Mouse (Mus musculus) hematopoietic stem cell, adult 5-6 weeks (primary cell): ENCODE data around the gene Cep44. TPM values are rescaled to one million over a fixed set of nuclear protein-coding genes. Genes with fewer than 3 reads are reported as not detected.

Source experiments
- ATAC-seq, 2 experiments: fragments of 125-278 bp in 1 of 2; replicated peaks in 1 of 2; 2 replicates each; pipeline ENCODE4 v1.8.0; 2016 to 2017; ENCODE audit warnings: inconsistent platforms in 2 of 2, mild to moderate bottlenecking in 2 of 2, moderate number of reproducible peaks in 2 of 2, low read depth in 1 of 2, moderate TSS enrichment in 1 of 2; ENCODE audit not compliant: low FRiP score in 2 of 2, poor library complexity in 2 of 2, severe bottlenecking in 2 of 2, insufficient read depth in 1 of 2, low TSS enrichment in 1 of 2
- total RNA-seq: library from RNA; stranded (forward); fragments of 172-1452, 232-1000 nt; gene quantifications from 2 replicates; pipeline ENCODE4 v1.2.3, GENCODE M21; 2017

The Cep44 gene
- total RNA-seq, result 39.8 and 57.7 TPM in 2 replicates

- peak; percentile 60 to 75 for ATAC-seq
These were observed at the start of gene Cep44, which contains the start of gene Fbxo8 for GRCm38 (mm10) chr8:56550558-56551360. Cep44 (minus strand) TSS chr8:56551047. Fbxo8 (plus strand) TSS chr8:56551090.

DNA sequence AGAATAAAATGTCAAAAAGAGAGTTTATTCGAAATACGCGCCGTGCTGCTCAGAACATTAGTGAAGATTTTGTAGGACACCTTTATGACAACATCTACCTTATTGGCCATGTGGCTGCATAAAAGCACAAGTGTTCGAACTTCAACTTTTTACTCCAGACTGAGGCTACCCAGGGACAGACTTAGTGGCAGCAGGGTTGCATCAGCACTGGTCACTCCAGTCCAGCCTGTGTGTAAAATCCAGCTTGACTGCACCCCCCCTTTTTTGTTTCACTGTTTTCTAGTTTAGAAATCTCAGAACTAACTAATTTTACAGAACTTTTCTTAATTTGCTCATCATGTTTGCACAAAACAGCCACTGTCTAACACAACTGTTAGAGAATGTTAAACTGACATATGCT is 40.7 kb upstream of the Cep44 start:
- no peak for ATAC-seq

- ATAC-seq, result no peak
These were observed 40.2 kb upstream of the Cep44 start for GRCm38 (mm10) chr8:56591084-56591483.

- no peak for ATAC-seq
These were observed 38.2 kb upstream of the Cep44 start for GRCm38 (mm10) chr8:56589004-56589403.

- no peak for ATAC-seq
These were observed 32.0 kb upstream of the Cep44 start for GRCm38 (mm10) chr8:56582841-56583240.

DNA sequence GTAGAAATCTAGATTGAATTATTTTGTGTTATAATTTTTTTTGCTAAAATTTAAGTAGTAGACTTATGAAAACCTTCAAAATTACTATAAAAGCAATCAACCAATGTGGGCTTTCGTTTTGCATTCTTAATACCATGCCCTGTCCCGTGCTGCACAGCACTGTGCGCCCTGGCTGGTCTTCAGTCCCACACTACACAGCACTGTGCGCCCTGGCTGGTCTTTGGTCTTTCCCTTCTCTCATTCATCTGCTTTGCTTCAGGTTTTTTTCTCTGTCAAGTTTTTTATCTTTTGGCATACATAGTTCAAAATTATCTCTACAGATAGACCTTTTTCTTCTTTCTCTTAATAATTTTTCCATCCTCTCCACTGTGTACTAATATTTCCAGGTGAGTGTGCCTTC is 30.1 kb upstream of the Cep44 start:
- no peak for ATAC-seq

DNA sequence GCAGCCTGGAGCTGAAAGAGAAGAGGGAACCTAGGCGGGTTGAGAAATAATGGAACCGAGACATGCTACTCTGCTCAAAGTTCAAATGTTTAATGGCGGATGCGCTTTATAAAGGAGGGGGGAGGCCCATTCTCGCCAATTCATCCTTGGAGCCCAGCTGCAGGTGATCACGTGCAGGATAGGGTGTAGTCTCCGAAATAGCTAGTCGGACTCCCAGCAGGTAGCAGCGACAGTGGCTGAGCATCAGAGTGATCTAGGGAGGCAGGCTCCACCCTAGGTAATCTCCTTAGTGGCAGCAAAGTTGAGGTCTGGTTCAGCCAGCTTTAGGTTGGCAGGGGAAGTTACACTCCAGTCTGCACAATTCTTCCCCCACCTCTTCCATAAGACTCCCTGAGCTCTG is 16.0 kb upstream of the Cep44 start:
- ATAC-seq, result no peak

- ATAC-seq, result no peak
These were observed 13.7 kb upstream of the Cep44 start for GRCm38 (mm10) chr8:56564399-56565047.

DNA sequence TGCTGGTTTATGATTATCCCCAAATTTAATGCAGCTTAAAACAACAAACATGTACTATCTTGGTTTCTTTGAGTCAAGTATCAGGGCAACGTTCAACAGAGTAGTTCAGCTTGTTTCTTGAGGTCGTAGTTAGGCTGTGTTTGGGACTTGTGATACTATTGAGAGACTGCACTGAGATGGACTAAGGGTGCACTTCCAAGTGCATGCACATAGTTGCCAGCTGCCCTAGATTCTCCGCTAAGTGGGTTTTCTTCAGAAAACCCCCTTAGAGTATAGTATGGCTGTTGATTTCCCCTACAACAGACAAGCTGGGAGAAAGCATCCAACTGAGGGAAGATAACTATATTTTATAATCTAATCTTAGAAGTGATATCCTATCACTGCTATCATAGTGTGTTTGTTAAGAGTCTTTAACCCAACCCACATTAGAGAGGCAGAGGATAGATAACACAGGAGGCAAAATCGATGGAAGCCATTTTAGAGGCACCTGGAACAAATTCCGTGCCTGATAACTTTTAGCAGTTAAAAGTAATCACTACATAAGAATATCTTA is 1.8 kb upstream of the Cep44 start:
- no peak for ATAC-seq

DNA sequence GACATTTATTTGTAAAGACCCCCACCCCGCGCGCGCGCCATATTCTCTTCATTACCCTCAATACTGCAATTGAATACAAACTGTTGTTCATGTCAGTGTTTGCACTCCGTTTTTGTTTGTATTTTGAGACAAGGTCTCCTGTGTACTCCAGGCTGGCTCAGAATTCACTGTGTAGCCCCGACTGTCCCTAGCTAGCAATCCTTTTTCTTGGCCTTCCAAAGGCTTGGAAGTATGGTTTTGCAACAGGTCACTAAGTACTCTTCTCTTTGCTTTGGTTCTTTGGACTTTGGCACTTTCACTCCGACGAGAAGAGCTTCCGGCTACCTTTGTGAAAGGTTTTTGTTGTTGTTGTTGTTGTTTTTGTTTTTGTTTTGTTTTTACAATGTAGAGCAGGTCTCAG is 1.2 kb upstream of the Cep44 start:
- ATAC-seq, result no peak

GRCm38 (mm10) chr8:56551361-56551852 is 560 bp upstream of the Cep44 start:
- ATAC-seq, result peak; percentile 93 to 98

DNA sequence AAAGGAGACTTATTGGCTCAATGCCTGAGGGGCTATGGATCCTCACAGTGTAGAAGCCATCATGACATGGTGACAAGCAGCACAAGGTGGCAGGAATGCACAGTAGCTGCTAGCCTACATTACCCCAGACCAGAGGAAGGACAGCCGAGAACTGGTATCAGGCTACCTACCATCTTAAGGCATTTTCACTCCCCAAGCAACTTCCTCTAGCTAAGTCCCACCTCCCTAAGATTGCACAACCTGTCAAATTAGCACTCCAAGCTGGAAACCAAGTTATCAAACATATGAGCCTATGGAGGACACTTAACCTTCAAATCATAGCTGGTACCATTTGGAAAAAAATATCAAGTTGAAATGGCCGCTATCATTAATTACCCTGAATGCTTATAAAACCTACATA is 3.0 kb downstream of the Cep44 start:
- ATAC-seq, result no peak

- no peak for ATAC-seq
These were observed 10.1 kb downstream of the Cep44 start for GRCm38 (mm10) chr8:56540706-56541105.

DNA sequence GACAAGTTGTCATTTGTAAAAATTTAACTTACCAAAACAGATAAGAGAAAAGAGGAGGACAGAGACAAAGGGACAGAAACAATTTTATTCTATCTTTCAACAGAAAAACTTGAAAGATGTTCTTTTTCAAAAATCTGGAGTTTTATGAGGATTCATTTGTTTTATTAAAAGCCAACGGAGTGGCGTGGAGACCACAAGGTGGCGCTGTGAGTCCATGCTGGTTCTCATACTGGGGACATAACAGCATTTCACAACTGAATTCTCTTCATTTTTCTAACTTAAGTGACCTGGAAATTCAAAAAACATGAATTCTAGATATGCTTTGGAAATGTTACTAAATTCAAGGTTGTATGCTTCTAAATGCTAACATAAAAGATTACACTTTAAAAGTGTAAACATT is 20.5 kb downstream of the Cep44 start:
- peak in 1 of 2 experiments; percentile 62; a peak in 1 of 4 replicates for ATAC-seq

DNA sequence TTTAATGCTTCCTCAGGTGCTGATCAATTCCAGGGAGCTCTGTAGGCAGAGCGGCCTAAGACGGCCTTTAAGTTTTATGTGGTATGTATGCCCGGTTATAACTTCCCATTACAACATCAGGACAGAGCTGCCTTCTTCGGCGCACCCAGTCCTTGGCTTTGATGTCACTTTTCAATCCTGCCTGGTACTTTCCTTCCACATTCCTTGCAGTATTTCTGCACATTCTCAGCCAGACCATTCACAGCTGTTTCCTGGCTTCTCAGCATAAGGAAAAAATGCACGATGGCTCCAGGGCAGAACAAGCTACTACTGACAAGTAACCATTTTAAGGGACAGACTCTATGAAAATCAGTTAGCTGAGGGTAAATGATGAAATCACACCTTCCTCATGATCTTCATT is 22.0 kb downstream of the Cep44 start:
- no peak for ATAC-seq

DNA sequence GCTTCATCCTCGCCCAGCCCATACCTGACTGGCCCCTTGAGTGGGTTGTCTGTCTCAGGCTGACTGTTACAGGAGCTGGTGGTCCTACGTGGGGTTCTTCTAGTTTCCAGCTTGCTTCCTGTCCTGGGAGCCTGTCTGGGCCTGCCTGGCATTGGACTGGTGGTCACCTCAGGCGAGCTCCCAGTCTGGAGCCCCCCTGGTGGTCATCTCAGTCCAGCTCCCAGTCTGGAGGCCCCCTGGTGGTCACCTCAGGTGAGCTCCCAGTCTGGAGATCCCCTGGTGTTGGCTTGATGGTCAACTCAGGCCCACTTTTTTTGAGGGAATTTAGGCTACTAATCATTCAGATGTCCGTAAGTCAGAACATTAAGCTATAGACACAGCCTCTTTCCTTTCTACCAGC is 29.8 kb downstream of the Cep44 start:
- 0 out of 4 replicates have a peak, but pooled peaks of 1 of the 2 experiments have one; percentile 25 for ATAC-seq

GRCm38 (mm10) chr8:56520249-56520648 is 30.6 kb downstream of the Cep44 start:
- no peak for ATAC-seq

DNA sequence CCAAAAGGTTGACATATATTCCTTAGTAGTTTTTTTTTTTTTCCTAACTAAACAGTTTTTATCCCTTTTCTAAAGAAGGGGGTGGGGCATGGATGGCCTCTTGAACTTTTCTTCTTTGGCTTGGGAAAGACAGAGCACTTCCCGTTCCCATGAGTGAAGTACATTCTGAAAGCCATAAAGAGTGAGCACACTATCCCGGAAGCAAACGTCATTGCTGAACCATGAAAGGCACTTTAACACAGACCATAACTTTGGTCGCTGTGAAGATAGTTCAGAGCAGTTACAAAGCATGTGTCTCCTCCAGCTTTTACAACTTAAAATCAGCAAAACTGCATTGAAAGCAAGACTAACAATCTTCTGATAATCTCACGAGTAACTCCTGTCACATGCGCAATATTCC is 32.0 kb downstream of the Cep44 start:
- no peak for ATAC-seq
